Mouse (Mus musculus) liver, postnatal 0 days (tissue): Measurements from ENCODE around the gene Immp2l.

Experiments
- CTCF ChIP-seq: sonication (generic); IDR thresholded peaks from 2 replicates; pipeline ENCODE4 v1.5.1; 2016; ENCODE audit warnings: antibody characterized with exemption, low read depth
- EP300 ChIP-seq: IDR thresholded peaks from 2 replicates; pipeline ENCODE4 v1.6.1; 2016; ENCODE audit warnings: antibody characterized with exemption, low read depth, mild to moderate bottlenecking

GRCm38 (mm10) chr12:41109011-41109410, 85.1 kb downstream of the Immp2l start:
- no peak for TF ChIP-seq CTCF
- no peak for TF ChIP-seq EP300
